In genomic region chr2:92185062-92185765, GRCm38 (mm10) we compare ENCODE assay signal across 8 mouse cellular contexts.
DNase-seq lines count a peak whose midpoint lies in the region; ATAC-seq and TF ChIP-seq lines count a peak whose summit lies in the region.

No protein-coding gene starts in this region.

- 0 out of 2 replicates have a peak, but pooled peaks have one; percentile 6 for ATAC-seq in liver, embryonic 13.5 days (ENCODE audit: low read depth)

- H3K4me2 ChIP-seq in liver, embryonic 13.5 days = peak overlapping the region; percentile 96

- peak overlapping the region; percentile 91 for H3K27ac ChIP-seq in kidney, adult 2 months (ENCODE audit: insufficient read depth, low read depth, low read length)
- peak overlapping the region; percentile 92 for H3K27ac ChIP-seq in liver, embryonic 13.5 days
- peak overlapping the region; percentile 88 for H3K27ac ChIP-seq in testis, adult 2 months (ENCODE audit: control insufficient read depth, insufficient read depth, low read depth, low read length)

- no peaks in the 10 kb centered on the region for H3K9me3 ChIP-seq in liver, embryonic 13.5 days (replicated peaks)

- H3K27me3 ChIP-seq in kidney, adult 2 months (replicated peaks; ENCODE audit: control insufficient read depth, insufficient read depth, low read length) = no peaks in the 10 kb centered on the region
- 0 out of 2 replicates have a peak, but pooled peaks cover 4% of the 10 kb centered on the region for H3K27me3 ChIP-seq in liver, embryonic 13.5 days
- no peaks in the 10 kb centered on the region for H3K27me3 ChIP-seq in testis, adult 2 months (ENCODE audit: control insufficient read depth, insufficient read depth, low read length)

- H3K4me3 ChIP-seq in kidney, adult 2 months (ENCODE audit: insufficient read depth, low read depth, low read length) = peak overlapping the region; percentile 100
- peak overlapping the region; percentile 81 for H3K4me3 ChIP-seq in liver, embryonic 13.5 days (replicated peaks)
- H3K4me3 ChIP-seq in testis, adult 2 months (ENCODE audit: control insufficient read depth, low read depth, low read length) = peak overlapping the region; percentile 92

- peaks cover 9% of the 10 kb centered on the region for H3K4me1 ChIP-seq in kidney, adult 2 months (ENCODE audit: control insufficient read depth, insufficient read depth, low read length)
- H3K4me1 ChIP-seq in liver, embryonic 13.5 days (replicated peaks) = peaks cover 40% of the 10 kb centered on the region
- H3K4me1 ChIP-seq in testis, adult 2 months (ENCODE audit: control insufficient read depth, insufficient read depth, low read length) = peaks cover 10% of the 10 kb centered on the region

- peak; percentile 31 to 54 for DNase-seq in urinary bladder, adult 18-20 months (ENCODE audit: low spot score in 2 of 2)
- no peak for DNase-seq in urinary bladder, postnatal 10 days (ENCODE audit: low spot score)
- DNase-seq in embryo, embryonic 11.5 days (ENCODE audit: low read depth, low spot score) = peak; percentile 44
- peak; percentile 52 for DNase-seq in heart, adult 8-10 months (ENCODE audit: low spot score)
- peak; percentile 51 for DNase-seq in kidney, adult 2 months
- DNase-seq in liver, embryonic 13.5 days = peak; percentile 22
- DNase-seq in neural tube, embryonic 10.5 days (ENCODE audit: extremely low spot score, low spot score) = peak; percentile 78

- H3K9ac ChIP-seq in liver, embryonic 13.5 days = peak overlapping the region; percentile 87

- no peak for TF ChIP-seq CTCF in kidney, adult 2 months (conservative IDR thresholded peaks at IDR 0.05; ENCODE audit: insufficient read depth, insufficient read length, low read depth, low read length)
- no peak for TF ChIP-seq CTCF in testis, adult 2 months (IDR thresholded peaks at IDR 0.05; ENCODE audit: control insufficient read depth, insufficient read depth, insufficient replicate concordance, low read depth, low read length)

- no peaks in the 10 kb centered on the region for H3K36me3 ChIP-seq in kidney, adult 2 months (ENCODE audit: control insufficient read depth, insufficient read depth, low read length)
- H3K36me3 ChIP-seq in liver, embryonic 13.5 days = no peaks in the 10 kb centered on the region
- H3K36me3 ChIP-seq in testis, adult 2 months (ENCODE audit: control insufficient read depth, insufficient read depth, low read length) = no peaks in the 10 kb centered on the region

- 1% methylated on average over 39 of the region's 47 CpGs for WGBS in kidney, adult 2 months
- WGBS in liver, embryonic 13.5 days (ENCODE audit: insufficient replicate concordance) = under 1% methylated on average over 44 of the region's 47 CpGs

- no peak for TF ChIP-seq POLR2A in kidney, adult 2 months (IDR thresholded peaks at IDR 0.05; ENCODE audit: low read depth, low read length)
- peak; percentile 55; the same call in 1 of the 2 replicates for TF ChIP-seq POLR2A in testis, adult 2 months (IDR thresholded peaks at IDR 0.05; ENCODE audit: control insufficient read depth, low read depth, low read length)
